Mouse (Mus musculus) ES-Bruce4 (cell line): ENCODE measurements around the gene Gm15080. TPM values are rescaled to one million over a fixed set of nuclear protein-coding genes. Genes with fewer than 3 reads are reported as not detected.
"Not testable (repeated sequence)": the region's sequence is repeated elsewhere in the genome, so short reads cannot be mapped to it uniquely, and the experiment has no call there.

Source experiments
- H3K27ac ChIP-seq: 2 replicates; pipeline ENCODE4 v1.5.1; 2012; ENCODE audit warnings: low read length, inconsistent platforms; ENCODE audit not compliant: insufficient read depth
- H3K27me3 ChIP-seq: 2 replicates; pipeline ENCODE4 v1.6.1; 2012; ENCODE audit warnings: mild to moderate bottlenecking, low read length, inconsistent platforms; ENCODE audit not compliant: control insufficient read depth, poor library complexity, insufficient read depth, severe bottlenecking
- H3K36me3 ChIP-seq: 2 replicates; pipeline ENCODE4 v1.6.1; 2012; ENCODE audit warnings: inconsistent platforms, mild to moderate bottlenecking, low read length, moderate library complexity; ENCODE audit not compliant: control insufficient read depth, poor library complexity, insufficient read depth, severe bottlenecking
- H3K4me1 ChIP-seq: one replicate; pipeline ENCODE4 v1.8.1; 2011; ENCODE audit warnings: low read length; ENCODE audit not compliant: control insufficient read depth, insufficient read depth
- H3K4me3 ChIP-seq: 2 replicates; pipeline ENCODE4 v1.5.1; 2011; ENCODE audit warnings: low read depth, mild to moderate bottlenecking, low read length
- H3K9ac ChIP-seq: 2 replicates; pipeline ENCODE4 v1.6.1; 2012; ENCODE audit warnings: low read depth, mild to moderate bottlenecking, inconsistent platforms; ENCODE audit not compliant: poor library complexity, severe bottlenecking
- H3K9me3 ChIP-seq: replicated peaks from 2 replicates; pipeline ENCODE4 v1.6.1; 2012; ENCODE audit warnings: mild to moderate bottlenecking, low read length, inconsistent platforms; ENCODE audit not compliant: control insufficient read depth, poor library complexity, insufficient read depth, severe bottlenecking
- polyA plus RNA-seq: library from polyadenylated mRNA; stranded (reverse); fragments of >200 nt; gene quantifications from 2 replicates; pipeline ENCODE4 v1.2.4, GENCODE M21; 2011; ENCODE audit warnings: low read depth; ENCODE audit not compliant: missing spikeins, insufficient read depth, insufficient read length

The Gm15080 gene
- polyA plus RNA-seq: not detected in 2 replicates

GRCm38 (mm10) chrX:147992693-147993092 is at the start of gene Gm15080:
Gene Gm15080 (plus strand): TSS chrX:147992993.
- H3K4me3 ChIP-seq, H3K9ac ChIP-seq, H3K4me1 ChIP-seq, H3K27ac ChIP-seq, H3K9me3 ChIP-seq, H3K27me3 ChIP-seq, H3K36me3 ChIP-seq: not testable (repeated sequence)

Other genes starting within 250 kb of the Gm15080 start
- not detected in 2 replicates for gene Gm15128, start 227.0 kb upstream of the Gm15080 start, polyA plus RNA-seq
- gene Gm15107, start 187.7 kb downstream of the Gm15080 start, polyA plus RNA-seq: 0.61 TPM in 1 of 2 replicates, not detected in the other